Mouse (Mus musculus): ENCODE measurements around the gene Tnni3k.

The Tnni3k gene

DNA sequence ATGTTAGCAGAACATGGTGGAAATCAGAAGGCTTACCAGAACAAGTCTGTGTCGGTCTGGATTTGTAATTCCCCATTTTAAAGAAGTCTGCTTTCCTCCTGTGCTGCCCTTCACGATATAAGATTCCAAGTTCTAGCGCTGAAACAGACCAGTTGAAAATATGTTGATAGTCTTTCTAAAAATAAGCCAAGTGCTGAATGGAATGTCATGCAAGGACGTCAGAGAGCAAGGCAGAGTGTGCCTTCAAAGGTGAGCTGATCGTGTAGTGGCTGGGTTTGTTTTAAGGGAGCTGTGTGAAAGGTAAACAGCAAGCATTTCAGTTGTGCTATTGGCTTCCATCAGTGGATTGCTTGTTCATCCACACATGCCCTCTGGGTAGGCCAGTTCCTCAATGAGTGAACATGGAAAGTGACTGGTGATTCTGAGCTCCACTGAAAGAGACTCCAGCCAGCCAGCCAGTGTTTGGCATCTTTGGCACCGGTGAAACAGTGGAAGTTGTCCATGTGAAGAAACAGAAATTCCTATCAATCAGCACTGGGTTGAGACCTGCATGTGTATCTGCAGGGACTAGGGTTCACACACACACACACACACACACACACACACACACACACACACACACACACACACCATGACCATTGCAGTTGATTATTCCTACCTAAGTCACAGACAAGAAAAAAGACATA lies at the start of gene Tnni3k:
Tnni3k (minus strand) TSS at position 177 of the 686 bp plus-strand sequence.
- no peak for DNase-seq

DNA sequence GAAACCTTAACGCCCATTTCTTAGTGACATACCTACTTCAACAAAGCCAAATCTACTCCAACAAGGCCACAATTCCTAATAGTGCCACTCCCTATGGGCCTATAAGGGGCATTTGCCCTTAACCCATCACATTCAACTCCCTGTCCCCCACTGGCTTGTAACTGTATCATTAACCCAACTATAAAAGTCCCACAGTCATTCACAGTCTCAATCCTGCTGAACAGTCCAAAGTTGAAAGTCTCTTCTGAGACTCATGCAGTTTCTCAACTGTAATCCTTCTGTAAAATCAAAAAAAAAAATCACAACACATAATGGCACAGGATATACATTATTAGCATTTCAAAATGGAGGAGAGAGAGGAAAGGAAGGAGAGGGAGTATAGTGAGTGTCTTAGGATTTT lies 44.1 kb upstream of the Tnni3k start:
- no peak for DNase-seq

DNA sequence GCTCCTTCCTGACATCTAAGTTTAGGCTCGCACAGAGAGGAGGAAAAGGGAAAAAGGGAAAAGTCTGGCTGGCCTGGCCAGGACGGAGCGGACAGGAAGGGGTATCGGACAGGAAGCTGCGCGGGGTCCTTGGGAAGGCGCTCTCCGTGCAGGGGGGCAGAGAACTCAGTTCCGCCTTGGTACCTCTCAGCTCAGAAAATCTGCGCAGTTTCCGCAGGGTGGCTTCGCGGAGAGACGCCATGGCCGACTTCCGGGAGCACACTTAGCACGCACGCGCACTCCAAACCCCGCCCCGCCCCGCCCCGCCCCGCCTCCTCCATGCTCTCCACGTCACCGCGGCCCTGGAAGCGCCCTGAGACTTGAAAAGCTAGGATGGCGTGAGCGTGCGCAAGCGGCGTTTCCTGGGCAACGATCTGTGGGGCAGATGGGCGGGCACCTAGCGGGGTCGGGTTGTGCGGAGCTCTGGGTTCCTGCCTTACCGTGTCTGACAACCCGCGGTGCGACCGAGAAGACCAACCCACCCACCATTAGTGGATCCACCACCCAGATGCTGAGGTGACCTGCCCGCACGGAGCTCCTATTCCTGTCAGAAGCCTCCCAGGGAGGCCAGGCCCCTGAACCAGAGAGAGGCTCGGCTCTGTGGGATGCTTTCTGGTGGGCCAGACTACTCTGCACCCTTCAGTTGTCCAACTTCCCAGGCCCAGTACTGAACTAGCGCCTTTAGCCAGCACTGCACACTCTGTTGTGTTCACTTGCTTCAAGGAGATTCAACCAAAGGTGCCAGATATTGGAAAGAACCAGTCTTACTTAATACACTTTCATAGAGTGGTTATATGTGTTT lies 38.1 kb upstream of the Tnni3k start, which contains the start of the genes Fpgt and Lrriq3:
Fpgt (minus strand) TSS at position 288 of the 841 bp plus-strand sequence.
Lrriq3 (plus strand) TSS at position 319 of the 841 bp plus-strand sequence.
- peak; percentile 87 for DNase-seq

DNA sequence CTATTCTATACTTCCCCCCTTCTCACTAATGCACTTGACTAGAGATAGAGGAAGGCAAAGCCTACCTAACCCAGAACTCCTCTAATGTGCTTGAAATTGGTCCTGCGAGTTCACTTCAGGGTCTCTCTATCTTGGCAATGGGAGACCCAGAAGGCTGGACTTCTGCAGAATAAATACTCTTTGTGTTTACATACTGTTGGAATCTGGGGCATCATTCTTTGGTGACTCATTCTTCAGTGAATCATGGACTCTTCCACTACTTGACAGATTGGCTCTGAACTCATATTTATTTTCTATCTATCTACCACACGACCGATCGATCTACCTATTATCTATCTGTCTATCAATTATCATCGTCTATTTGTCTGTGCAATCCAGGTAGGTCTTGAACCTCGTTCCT lies 36.9 kb upstream of the Tnni3k start:
- no peak for DNase-seq

DNA sequence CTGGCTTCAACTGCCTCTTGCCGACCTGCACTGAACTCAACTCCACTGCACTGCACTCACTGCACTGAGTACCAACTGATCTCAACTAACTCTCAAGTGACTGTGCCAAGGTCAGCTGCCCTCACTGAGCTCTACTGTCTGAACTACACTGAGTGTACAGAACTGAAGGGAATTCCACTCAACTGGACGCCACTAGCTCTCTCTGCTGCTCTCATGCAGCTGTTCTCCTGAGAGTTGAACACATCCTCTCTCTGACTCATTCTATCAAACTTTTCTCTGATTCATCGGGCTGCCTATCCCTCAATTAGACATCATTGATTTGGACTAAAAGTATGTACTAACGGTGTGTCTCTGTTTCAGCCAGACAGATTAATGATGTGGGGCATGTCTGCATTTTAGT lies 22.7 kb upstream of the Tnni3k start:
- DNase-seq, result no peak

DNA sequence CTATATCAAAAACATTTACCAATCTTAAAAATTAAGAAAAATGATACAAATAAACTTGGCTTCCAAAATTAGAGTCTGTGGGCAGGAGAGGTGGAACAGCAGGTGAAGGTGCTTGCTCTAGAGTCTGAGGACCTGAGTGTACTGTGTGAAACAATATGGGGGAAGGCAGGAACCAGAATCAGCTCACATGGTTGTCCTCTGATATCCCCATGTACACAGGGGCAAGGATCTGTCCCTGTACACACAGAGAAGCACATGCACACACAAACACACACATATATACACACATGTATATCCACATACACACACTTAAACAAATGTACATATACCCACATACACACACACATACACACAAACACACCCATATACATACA lies 4.2 kb upstream of the Tnni3k start:
- no peak for DNase-seq

DNA sequence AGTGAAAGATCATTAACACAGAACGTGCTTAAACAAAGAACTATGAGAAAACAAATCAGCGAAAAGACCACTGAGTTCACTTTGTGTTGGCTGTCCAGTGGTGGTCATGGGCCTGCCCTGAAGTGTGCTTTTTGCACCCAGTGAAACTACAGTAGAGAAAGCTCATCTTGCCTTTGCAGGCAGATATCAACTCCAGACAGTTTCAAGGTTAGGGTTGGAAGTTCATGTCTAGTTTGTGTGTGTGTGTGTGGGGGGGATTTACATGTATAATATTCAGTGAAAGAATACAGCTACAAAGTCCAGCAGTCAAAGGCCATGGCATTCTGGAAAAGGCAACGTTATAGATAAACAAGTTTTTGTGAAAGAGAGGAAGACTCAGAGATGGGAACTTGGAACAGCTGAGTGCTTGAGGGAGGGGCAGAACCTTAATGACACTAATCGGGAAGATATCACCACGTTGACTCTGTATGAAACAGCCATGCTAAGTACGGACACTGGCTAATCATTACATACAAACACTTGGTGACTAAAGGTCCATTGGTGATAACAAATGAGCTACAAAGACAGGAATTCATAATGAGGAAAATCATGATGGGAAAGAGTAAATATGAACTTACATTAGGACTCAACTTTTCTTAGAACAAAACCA lies 3.7 kb upstream of the Tnni3k start:
- DNase-seq, result no peak

DNA sequence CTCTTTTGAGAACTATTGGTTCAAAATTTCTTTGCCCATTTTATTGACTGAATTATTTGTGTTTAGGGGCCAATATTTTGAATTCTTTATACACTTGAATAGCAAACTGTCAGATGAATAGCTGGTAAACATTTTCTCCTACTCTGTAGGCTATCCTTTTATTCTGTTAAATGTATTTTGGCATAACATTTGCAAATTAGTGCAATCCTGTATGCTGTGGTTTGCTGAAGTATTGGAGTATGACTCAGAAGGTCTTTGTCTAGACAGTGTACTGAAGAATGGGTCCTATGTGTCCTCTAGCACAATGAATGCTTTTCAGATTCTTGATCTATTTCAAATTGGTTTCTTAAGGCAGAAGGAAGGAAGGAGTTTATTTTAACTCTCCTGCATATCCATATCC lies 2.4 kb upstream of the Tnni3k start:
- DNase-seq, result no peak

DNA sequence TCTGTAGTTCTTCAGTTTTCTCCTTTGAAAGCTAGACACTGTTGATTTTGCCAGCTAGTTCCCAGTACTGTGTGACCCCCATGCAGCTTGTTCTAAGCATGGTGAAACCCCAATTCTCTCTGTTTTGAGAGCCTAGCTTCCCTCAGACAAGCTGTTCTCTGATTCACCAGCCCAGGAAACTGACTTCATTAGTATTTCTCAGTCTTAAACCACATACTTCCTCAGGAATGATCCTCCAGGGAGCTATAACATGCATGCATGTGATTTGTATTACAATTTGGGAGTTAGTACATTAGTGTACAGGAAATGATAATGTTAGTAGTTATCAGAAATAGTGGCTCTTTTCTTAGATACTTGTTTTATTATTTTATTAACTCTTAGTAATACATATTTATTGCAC lies 1.4 kb upstream of the Tnni3k start:
- DNase-seq, result no peak

DNA sequence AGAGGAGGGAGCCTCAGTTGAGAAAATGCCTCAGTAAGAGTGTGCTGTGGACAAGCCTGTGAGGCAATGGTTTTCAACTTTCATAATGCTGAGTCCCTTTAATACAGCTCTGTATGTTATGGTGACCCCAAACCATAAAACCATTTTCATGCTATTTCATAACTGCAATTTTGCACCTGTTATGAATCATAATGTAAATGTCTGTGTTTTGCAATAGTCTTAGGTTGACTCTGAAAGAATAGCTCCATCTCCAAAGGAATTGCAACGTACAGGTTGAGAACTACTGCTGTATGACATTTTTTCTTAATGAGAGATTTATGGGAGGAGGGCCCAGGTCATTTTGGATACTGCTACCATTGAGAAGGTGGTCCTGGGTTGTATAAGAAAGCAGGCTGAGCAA lies 2.0 kb downstream of the Tnni3k start:
- no peak for DNase-seq

DNA sequence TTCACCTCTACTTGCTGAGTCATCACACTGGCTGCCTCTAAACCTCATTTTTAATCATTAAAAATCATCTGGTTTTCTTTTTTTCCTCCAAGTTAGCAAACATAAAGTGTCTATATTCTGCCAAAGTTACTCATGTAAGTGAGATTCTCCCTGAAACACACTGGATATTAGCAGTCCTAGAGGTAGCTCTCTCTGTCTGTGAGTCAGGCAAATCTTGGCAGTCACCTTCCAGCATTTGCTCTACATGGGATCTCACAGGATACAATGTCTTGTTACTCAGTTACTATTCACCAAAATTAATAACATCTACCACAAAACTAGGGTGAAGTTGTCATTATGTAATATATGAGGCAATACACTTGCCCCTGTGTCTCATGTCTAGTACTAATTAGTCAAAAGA lies 3.2 kb downstream of the Tnni3k start:
- no peak for DNase-seq

DNA sequence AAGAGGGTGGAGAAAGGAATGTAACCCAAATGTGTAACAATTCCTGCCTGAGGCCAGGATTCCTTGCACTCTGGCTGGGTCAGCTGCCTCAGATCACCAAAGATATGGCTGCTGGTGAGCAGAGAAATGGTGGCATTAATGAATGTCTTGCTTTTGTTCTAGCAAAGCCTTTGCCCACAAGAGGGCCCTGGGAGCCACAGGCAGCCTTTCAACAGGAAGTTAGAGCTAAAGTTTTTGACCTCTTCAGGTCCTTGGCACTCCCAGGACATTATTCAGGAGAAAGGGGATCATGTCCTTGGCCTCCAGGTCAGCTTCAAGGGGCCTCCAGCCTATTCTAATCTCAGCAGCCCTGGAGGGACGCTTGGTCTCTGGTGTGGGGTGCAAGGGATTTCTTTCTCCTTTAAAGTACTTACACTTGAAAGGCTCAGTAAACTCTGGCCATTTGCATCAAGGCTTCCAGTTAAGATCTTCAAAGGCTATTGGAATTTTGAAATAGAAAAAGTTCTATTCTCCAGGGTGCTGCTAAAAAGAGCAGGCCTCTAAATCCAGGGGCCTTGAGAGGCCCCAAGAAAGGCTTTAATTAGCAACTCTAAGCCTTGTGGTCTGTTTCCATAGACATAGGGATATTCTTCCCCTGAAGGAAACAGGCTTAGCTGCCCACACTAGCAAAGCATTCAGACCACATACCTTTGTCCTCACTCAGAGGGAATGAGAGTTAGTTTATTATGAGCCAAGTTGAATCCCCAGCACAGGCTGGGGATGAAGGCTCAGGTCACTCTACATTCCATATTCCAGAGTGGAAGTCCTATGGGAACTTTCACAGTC lies 16.0 kb downstream of the Tnni3k start:
- DNase-seq, result no peak

DNA sequence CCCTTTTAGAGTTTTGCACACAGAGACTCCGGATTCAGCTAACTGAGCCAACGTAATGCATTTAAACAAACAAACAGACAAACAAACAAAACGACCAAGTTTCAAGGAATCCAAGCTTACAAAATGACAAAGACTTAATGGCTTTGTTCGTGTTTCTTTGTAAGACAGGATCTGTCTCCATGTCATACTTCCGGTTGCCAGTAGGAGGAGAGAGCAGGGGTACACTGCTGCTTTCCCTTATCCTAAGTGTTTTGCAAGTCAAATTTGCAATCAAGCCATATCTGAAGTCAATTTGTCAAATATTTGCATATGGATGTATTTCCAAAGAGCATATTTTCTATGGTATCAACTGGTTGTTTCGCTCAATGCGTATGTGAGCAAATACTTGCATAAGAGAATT lies 20.9 kb downstream of the Tnni3k start:
- DNase-seq, result no peak

DNA sequence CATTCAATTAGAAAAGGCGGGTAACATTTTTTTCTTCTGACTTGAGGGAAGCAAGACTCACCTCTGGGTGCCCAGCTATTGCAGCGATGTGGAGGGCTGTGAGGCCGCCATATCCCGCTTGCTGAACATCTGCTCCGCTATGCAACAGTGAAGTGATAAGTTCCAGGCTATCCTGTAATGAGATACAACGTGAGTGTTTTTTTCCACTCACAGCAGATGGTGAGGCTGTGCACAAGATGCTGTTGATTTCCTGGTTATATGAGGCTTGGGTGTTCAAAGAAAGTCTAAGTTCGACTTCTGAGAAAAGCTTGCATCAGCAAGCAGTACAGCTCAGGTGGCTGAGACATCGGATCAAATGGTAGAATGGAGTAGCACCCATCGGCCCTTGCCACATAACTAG lies 25.0 kb downstream of the Tnni3k start:
- no peak for DNase-seq

DNA sequence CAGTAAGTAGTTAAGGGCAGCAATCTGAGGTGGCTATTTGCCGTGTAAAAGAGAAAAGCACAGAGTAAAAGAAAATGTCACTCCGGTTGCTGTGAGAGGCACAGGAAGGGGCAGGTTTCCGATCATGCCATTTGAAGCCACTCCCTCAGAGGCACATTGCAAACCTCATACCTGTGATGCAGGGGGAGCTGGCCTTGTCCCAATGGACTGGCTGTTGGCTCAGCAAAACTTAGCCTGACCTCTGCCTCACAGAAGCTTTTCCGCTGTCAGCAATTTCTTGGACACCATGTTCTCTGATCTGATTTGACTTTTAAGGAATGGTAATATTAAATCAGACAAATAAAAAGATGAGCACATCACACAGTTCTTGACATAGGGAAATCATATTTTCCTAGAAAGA lies 52.4 kb downstream of the Tnni3k start:
- DNase-seq, result no peak

DNA sequence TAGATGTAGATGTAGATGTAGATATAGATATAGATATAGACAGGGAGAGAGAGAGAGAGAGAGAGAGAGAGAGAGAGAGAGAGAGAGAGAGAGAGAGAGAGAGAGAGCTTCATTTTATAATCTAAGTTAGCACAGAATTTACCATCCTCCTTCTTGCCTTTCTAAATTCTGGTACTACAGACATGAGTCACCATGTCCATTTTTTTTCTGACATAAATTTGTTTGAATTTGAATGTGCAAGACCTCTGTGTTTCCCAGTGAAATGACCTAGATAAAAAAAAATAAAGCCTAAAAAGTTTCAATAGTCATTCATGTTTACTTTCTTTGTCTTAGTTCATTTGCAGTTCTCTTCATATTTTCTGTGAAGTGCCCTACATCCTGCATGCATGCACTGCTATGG lies 54.2 kb downstream of the Tnni3k start:
- DNase-seq, result no peak

DNA sequence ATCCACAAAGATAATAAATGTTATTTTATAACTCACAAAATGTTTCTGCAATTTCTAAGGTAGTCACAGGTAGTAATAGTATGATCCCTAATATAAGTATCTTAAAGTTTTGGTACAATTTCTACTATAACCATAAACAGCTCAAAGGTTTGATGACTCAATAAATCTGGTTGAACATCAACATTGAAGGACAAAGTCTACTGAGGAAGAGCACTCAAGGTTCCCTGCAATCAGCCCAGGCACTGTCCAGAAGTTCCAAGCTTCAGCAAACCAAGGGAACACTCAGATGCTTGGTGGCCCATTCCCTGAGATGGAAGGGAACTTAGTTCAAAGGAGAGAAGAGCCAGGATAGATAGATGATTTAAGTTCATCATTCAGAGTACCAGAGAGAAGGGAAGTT lies 62.5 kb downstream of the Tnni3k start:
- DNase-seq, result no peak

DNA sequence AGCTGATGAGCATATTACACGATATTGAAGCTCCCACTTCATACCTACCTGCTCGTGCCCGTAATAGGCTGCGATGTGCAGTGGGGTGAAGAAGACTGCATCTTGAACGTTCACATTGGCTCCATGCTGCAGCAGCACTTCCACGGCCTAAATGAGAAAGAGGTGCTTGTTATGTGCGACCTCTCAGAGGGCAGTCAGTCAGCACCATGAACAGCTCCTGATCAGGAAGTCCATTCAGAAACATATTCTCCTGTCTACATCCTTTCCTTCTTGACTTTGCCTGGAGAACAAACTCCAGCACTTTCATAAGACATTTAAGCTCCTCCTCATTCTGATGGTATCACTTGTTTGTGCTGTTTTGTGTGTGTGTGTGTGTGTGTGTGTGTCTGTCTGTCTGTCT lies 76.1 kb downstream of the Tnni3k start:
- no peak for DNase-seq

DNA sequence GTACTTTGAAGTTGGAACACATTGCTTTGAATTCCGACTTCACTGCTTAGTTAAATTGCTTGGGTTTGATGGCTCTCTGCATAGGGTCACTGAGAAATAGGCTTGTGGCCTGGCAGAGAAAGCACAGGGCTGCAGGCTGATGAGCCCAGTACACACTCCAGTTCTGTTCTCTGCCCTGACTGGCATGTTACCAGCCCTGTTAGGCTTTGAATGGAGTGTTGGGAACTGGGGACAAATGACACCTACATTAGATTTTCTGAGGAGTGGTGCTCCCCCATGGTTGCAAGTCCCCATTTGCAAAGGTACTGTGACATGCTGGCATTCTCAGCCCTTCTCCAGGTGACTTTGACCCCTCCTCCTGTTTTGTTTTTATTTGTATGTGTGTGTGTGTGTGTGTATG lies 83.6 kb downstream of the Tnni3k start:
- DNase-seq, result no peak

DNA sequence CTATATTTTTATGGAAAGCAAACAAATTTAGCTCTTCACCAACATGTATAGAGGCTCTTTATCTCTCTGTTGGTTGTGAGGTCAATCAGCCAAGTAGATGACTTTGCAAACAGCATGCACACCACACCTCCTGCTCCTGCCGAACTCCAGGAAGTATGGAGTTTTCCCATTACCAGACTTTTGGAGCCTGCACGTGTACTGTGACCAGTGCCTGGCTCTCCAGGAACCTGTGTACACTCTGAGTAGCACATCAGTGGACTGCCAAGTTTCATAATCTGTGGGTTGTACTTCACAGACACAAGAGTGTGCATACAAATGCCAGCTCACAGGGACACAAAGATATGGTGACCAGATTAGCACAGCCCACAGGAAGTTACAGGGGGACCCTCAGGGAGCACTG lies 84.2 kb downstream of the Tnni3k start:
- DNase-seq, result no peak

DNA sequence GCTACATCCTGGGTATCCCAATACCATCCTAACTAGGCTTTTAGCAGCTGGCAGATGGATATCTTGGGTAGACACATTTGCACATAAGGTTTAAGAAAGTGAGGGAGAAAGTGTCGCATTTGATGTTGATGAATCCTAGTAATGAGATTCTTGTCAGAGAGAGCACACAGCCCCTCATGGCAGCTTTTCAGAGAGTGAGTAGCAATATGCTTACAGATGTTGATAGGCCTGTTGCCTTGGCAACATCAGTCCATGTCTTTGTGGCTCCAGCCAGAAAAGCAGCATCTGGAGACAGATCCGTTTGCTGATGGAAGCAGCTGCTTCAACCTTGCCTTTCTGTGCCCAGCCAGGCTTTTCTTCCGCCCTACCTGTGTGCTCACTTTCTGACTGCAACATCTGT lies 93.9 kb downstream of the Tnni3k start:
- no peak for DNase-seq

DNA sequence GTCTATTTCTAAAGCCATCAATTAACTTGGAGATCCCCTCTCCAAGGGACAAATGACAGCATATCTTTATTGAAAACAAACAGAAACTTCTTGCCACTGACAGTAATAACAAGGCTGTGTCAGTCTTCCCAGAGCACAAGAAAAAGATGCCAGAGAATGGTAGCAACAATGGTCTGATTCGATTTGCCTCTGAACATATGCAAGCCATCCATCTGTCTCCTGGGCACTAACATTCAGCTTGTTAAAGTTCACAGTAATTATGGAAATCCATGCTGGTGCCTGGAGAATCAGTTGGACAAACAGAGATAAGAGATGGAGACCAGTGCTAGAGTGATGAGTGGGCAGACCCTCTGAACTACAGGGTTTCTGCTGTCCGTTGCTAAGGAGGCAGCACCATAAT lies 102.1 kb downstream of the Tnni3k start:
- DNase-seq, result no peak

DNA sequence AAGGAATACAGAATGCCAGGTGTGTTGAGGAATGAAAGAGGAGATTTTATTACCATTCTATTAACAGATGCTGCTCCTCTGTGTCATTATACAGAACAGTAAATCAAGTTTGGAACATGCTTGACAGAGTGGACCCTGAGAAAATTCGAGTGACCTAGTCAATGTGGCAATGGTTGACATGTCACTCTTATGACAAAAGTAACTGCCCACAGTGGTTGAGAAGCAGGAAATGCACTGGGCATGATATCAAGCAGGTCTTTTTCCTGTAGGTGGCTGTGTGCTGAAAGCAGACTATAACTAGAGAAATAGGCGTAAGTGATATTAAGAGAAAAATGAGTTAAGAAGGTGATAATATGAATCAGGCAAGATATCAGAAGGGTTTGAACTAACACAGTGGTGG lies 105.7 kb downstream of the Tnni3k start:
- DNase-seq, result no peak
